Mouse (Mus musculus): ENCODE data around the gene Zfp341.
A peak's percentile ranks its signal among the peaks of the same experiment; 100 is the strongest.

Zfp341 gene

DNA sequence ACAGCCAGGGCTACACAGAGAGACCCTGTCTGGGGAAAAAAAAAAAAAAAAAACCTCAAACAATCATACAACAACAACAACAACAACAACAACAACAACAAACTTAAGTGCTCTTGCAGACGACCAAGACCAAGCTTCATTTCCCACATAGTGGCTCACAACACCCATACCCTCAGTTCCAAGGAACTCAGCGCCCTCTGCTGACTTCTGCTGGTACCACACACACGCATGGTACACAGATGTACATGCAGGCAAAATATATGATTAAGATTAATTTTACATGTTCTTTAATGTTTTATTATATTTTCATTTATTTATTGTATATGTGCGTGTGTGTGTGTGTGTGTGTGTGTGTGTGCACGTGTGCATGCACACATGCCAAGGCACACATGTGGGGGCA lies 26.7 kb upstream of the Zfp341 start:
- DNase-seq (ENCODE audit: low read depth, low spot score): no peak

DNA sequence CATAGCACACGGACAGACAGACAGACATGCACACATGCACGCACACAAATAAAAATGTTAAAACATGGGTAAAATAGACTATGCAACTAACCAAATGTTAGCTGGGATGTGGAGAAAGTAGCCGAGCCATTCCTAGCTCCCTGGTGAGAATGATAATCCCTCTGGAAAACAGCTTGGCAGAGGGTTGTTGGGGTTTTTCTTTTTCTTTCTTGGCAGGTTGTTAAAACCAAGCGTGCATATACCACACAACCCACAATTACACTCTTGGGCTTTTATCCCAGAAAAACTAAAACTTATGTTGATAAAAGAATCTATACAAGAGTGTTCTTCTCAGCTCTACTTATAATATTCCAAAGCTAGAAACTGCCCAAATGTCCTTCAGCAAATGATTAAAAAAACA lies 24.0 kb upstream of the Zfp341 start:
- no peak for DNase-seq (ENCODE audit: low read depth, low spot score)

DNA sequence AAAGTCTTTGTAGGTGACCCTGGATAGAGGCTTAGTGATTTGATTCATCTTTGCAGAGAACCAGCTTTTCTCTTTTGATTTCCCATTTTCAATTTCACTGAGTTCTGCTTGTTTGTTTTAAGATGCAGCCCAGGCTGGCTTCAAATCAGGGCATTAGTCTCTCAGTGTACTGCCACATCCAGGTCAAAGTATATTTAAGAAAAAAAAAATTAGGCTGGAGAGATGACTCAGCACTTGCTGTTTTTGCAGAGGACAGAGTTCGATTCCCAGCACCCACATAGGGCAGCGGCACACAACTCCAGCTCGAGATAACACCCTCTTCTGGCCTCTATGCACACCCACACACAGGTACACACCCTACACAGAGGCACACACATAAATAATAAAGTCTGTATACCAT lies 21.9 kb upstream of the Zfp341 start:
- no peak for DNase-seq (ENCODE audit: low read depth, low spot score)

- DNase-seq (ENCODE audit: low read depth, low spot score): no peak
Measured at GRCm38 (mm10) chr2:154593025-154593424, 20.1 kb upstream of the Zfp341 start.

DNA sequence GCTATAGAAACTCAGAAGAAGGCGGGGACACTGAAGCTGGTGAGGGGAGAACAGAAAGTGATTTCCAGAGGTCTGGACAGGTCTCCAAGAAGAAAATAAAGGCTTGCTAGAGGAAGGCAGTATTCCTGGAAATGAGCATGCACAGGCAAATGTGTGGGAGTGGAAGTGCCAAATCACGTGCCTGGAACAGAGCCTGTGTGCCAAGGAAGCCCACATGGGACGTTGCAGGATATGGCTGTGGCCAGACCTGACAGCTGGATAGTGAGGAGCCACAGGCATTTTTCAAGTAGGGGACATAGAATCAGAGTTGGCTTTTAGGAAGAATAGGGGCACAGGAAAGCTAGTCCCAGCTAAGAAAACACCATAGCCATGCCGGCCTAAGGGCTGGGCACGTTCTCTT lies 17.3 kb upstream of the Zfp341 start:
- DNase-seq (ENCODE audit: low read depth, low spot score): no peak

GRCm38 (mm10) chr2:154597399-154597798 lies 15.7 kb upstream of the Zfp341 start:
- no peak for DNase-seq (ENCODE audit: low read depth, low spot score)

GRCm38 (mm10) chr2:154600586-154600985 lies 12.5 kb upstream of the Zfp341 start:
- no peak for DNase-seq (ENCODE audit: low read depth, low spot score)

DNA sequence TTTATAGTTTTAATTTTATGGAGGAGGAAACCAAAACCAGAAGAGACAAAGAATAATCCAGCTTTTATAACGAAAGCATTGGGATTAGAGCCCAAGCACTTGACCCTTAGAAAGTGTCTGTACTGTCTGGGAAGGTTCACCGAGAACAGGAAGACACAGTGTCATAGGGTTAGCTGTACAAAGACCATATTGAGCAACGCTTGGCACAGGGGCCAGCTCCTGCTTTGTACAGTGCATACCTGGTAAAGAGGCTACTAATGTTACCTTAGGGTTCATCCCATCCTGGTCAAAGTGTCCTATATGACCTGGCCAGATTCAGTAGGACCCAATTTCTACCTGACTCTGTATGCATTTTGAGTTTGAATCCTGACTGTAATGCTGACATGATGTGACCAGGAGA lies 11.8 kb upstream of the Zfp341 start:
- no peak for DNase-seq (ENCODE audit: low read depth, low spot score)

DNA sequence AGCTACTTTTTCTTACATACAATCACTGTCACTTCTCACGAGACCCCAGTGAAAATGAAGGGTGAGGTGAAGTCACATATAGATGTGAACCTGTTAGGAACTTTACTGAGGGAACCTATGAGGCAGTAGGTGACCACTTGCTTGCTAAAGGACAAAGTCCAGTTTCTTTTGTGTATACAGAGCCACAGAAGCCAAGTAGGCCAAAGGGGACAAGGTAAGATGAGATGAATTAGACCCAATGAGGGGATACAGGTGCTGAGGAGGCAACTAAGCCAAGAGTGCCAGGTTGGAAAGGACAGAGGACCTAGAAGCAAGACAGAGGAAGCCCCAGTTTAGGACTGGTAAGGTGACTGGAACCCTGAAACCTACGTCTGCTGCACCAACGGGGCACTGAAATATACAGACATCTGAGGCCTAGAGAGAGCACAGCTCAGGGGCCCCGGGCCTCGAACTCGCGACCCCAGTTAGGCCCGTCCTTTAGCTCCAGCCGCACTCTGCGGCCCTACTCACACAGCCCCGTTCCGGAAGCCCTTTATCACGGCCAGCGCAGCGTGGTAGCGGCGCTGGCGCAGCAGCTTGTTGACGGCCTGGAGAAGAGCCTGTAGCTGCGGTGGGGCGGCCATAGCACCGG lies 10.0 kb upstream of the Zfp341 start:
- DNase-seq (ENCODE audit: low read depth, low spot score): no peak

- DNase-seq (ENCODE audit: low read depth, low spot score): peak; percentile 95
Measured at GRCm38 (mm10) chr2:154603638-154604153, 9.4 kb upstream of the Zfp341 start, which contains the start of gene Pxmp4. TSS of gene Pxmp4 (minus strand) at chr2:154603708.

DNA sequence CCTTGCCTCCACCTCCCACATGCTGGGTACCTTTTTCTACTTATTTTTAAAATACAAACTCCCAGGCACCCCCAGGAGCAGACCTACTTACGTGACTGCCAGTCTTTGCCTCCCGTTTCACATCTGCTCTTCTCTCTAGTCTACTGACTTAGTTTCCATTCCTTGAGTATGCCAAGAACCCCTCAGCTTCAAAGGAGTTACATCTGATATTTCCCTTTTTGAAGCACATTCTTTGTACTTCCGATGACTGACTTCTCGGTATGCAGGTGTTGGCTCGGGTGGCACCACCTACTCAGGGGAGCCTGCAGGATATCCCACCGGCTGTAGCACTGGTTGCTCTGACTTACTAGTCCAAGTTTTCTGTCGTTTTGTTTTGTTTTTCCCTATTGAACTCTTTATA lies 8.9 kb upstream of the Zfp341 start:
- DNase-seq (ENCODE audit: low read depth, low spot score): no peak

DNA sequence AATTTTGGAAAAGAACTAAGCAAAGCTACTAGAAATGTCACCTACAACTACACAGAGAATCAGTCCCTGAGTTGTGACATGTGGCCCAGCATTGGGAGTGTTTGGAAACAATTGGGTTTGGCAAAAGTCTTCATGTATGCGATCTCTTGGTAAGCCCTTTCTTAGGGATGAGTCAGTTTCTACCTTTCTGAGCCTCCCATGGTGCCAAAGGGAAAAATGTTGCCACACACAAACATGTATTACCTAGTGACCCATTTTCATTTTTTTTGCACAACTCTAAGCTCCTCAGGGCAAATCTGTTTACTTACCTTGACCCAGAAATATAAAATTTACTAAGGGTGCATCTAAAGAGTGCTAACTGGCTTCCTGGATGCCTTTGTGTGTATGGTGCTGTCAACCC lies 6.1 kb upstream of the Zfp341 start:
- no peak for DNase-seq (ENCODE audit: low read depth, low spot score)

GRCm38 (mm10) chr2:154609050-154609767 lies 3.9 kb upstream of the Zfp341 start:
- DNase-seq (ENCODE audit: low read depth, low spot score): no peak

DNA sequence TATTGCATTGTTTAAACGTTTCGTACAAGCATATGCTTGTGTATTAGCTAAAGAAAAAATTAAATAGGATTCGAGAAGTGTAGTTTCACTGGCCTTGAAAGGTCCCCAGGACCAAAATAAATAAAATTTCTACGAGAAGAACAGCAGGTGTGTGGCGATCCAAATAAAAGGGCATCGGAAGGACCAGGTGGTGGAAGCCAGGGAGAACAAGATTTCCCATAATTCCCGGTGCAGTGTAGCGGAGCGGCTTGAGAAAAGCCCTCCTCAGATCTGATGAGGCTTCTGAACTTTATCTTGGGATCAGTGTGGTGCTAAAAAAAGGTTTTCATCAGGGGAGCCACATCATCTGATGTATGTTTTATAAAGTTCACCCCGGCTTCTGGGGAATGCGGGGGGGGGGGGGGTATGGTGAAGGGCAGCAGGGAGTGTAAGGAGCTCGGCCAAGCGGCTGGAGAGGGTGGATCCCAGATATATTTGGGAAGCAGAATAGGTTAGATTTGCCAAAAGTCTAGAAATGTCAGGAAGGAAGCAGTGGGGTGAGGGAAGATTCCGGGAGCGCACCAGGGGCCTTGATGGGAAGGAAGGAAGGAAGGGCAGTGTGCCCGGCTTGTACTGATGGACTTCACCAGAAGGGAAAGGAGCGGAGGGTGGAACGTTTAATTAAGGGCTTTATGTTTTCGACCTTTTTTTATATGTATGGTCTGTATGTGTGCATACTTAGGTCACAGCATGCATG lies 1.9 kb downstream of the Zfp341 start:
- no peak for DNase-seq (ENCODE audit: low read depth, low spot score)

GRCm38 (mm10) chr2:154615674-154616073 lies 2.6 kb downstream of the Zfp341 start:
- DNase-seq (ENCODE audit: low read depth, low spot score): no peak

DNA sequence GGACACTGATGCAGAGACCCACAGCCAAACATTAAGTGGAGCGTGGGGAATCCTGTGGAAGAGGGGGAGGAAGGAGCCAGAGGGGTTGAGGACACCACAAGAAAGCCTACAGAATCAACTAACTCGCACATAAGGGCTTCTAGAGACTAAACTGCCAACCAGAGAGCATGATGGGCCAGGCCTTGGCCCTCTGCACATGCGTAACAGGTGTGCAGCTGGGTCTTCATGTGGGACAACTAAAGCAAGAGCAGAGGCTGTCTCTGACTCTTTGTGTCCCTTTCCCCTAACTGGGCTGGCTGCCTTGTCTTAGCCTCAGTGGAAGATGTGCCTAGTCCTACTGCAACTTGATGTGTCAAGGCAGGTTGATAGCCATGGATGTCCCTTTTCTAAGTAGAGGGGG lies 4.0 kb downstream of the Zfp341 start:
- DNase-seq (ENCODE audit: low read depth, low spot score): no peak

DNA sequence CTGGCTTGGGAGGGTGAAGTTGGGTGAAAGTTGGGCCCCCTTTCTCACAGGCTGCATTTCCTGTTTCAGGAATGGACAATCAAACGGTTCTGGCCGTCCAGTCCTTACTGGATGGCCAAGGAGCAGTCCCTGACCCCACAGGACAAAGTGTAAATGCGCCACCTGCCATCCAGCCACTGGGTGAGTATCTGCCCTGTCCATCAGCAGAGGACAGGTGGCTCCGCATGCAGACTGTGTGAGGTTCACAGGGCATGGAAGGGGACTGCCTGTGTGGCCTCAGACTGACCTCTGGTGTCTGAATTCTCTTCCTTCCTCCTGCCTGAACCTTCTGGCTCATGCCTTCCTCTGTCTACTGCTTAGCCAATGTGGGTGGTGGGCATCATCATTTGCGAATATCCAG lies 8.6 kb downstream of the Zfp341 start:
- no peak for DNase-seq (ENCODE audit: low read depth, low spot score)

DNA sequence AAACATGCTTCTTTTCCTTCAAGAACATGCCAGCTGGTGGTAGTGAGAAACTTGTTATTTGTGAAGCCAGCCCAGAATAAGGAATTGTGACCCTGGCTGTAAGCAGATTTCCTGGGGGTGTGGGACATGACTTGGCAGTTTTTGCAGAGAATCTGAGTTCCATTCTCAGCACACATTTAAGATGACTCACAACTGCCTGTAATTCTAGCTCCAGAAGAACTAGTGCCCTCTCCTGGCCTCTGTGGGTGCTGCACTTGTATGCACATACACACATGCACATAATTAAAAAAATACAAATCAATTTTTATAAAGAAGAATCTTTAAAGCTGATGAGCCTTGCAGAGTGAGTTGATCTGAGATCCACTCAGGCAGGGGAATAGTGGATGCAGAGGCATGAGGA lies 11.0 kb downstream of the Zfp341 start:
- no peak for DNase-seq (ENCODE audit: low read depth, low spot score)

- DNase-seq (ENCODE audit: low read depth, low spot score): no peak
Measured at GRCm38 (mm10) chr2:154630531-154630930, 17.4 kb downstream of the Zfp341 start.

GRCm38 (mm10) chr2:154632203-154632780 lies 19.2 kb downstream of the Zfp341 start:
- DNase-seq (ENCODE audit: low read depth, low spot score): no peak

DNA sequence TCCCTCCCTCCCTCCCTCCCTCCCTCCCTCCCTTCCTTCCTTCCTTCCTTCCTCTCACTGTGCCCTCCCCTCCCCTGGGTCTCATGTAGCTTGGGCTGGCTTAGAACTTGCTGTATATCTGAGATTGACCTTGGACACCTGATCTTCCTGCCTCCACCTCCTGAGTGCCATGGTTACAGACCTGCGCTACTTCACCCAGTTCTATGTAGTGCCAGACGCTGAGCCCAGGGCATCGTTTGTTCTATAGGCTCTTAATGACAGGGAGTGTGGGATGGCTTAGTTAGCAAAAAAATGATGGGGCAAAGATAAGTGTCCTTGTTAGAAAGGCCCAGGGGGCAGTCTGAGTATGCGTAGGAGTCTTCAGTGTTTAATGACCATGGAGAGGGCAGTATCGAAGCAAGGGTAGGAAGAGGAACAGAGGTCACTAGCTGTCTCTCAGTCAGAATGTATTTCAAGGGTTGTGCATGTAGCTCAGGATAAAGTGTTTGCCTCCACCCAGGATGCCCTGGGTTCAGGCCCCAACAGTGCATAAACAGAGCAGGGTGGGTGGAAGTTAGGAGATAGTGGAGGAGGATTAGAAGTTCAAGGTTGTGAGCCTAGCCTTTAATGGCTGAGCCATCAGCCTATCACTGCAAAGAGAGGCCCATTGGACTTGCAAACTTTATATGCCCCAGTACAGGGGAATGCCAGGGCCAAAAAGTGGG lies 20.1 kb downstream of the Zfp341 start:
- no peak for DNase-seq (ENCODE audit: low read depth, low spot score)

All from embryo, embryonic 11.5 days (tissue).